Mouse (Mus musculus): ENCODE results near the gene Dbndd2.

GRCm38 (mm10) chr2:164439001-164439421 lies 46.9 kb upstream of the Dbndd2 start:
- TF ChIP-seq CTCF (conservative IDR thresholded peaks at IDR 0.05; ENCODE audit: low read length) = no peak
- no peak for TF ChIP-seq POU5F1 (IDR thresholded peaks at IDR 0.05; ENCODE audit: borderline replicate concordance, low read length)
- TF ChIP-seq NANOG (IDR thresholded peaks at IDR 0.05; ENCODE audit: borderline replicate concordance, low read length) = no peak
